Mouse (Mus musculus) lung, postnatal 0 days (tissue): ENCODE data around the gene Prex1.

Experiments used
- CTCF ChIP-seq: IDR thresholded peaks from 2 replicates; pipeline ENCODE4 v1.5.1; 2016; ENCODE audit warnings: antibody characterized with exemption, mild to moderate bottlenecking
- EP300 ChIP-seq: IDR thresholded peaks from 2 replicates; pipeline ENCODE4 v1.6.1; 2016; ENCODE audit warnings: antibody characterized with exemption, mild to moderate bottlenecking, control low read depth

GRCm38 (mm10) chr2:166647242-166647641 is 66.4 kb downstream of the Prex1 start:
- TF ChIP-seq CTCF (no peak), EP300 (no peak)
